ENCODE assay signal across 30 mouse cellular contexts in genomic region chr13:103107362-103107761, GRCm38 (mm10).
"Had no signal": no experiment of that assay in that cellular context is flagged by ENCODE, and none has a peak within 500 bp of the region (broad histone marks: within the 10 kb centered on the region; RNA-seq: fewer than 3 reads in every experiment).

No protein-coding gene starts in this region.

- DNase-seq: heart, postnatal 10 days; heart, postnatal 14 days; heart, postnatal 36 days; heart, postnatal 4 days; kidney, adult 11 months; kidney, adult 18-20 months; kidney, adult 2 months; kidney, adult 8-10 months; kidney, adult 9 months; kidney, postnatal 10 days; kidney, postnatal 14 days; kidney, postnatal 25 days; kidney, postnatal 36 days; kidney, postnatal 4 days; layer of hippocampus, adult 9-11 months; layer of hippocampus, postnatal 36 days had no signal

- H3K9ac ChIP-seq: heart, embryonic 12.5 days; heart, embryonic 13.5 days; heart, embryonic 15.5 days; hindbrain, embryonic 12.5 days; hindbrain, embryonic 13.5 days; hindbrain, embryonic 14.5 days; hindbrain, embryonic 15.5 days; intestine, embryonic 15.5 days; kidney, embryonic 15.5 days had no signal

- H3K27ac ChIP-seq: heart, embryonic 10.5 days; heart, embryonic 13.5 days; heart, embryonic 15.5 days; hindbrain, embryonic 10.5 days; hindbrain, embryonic 12.5 days; hindbrain, embryonic 13.5 days; hindbrain, embryonic 14.5 days; hindbrain, embryonic 15.5 days; hindbrain, postnatal 0 days; intestine, embryonic 15.5 days; kidney, embryonic 15.5 days; kidney, postnatal 0 days; layer of hippocampus, adult 2 months had no signal

- H3K36me3 ChIP-seq: heart, embryonic 10.5 days; heart, embryonic 12.5 days; heart, embryonic 13.5 days; heart, embryonic 15.5 days; hindbrain, embryonic 10.5 days; hindbrain, embryonic 12.5 days; hindbrain, embryonic 13.5 days; hindbrain, embryonic 15.5 days; intestine, embryonic 15.5 days; kidney, embryonic 15.5 days had no signal

- H3K27me3 ChIP-seq: heart, embryonic 12.5 days; heart, embryonic 13.5 days; heart, embryonic 15.5 days; hindbrain, embryonic 12.5 days; hindbrain, embryonic 15.5 days; intestine, embryonic 15.5 days; kidney, embryonic 15.5 days had no signal

- H3K4me3 ChIP-seq: heart, embryonic 10.5 days; heart, embryonic 12.5 days; heart, embryonic 13.5 days; heart, embryonic 15.5 days; hindbrain, embryonic 10.5 days; hindbrain, embryonic 12.5 days; hindbrain, embryonic 13.5 days; hindbrain, embryonic 15.5 days; intestine, embryonic 15.5 days; kidney, embryonic 15.5 days; layer of hippocampus, adult 2 months had no signal

- H3K4me1 ChIP-seq: hindbrain, embryonic 15.5 days had no signal
